In the genomic region with DNA sequence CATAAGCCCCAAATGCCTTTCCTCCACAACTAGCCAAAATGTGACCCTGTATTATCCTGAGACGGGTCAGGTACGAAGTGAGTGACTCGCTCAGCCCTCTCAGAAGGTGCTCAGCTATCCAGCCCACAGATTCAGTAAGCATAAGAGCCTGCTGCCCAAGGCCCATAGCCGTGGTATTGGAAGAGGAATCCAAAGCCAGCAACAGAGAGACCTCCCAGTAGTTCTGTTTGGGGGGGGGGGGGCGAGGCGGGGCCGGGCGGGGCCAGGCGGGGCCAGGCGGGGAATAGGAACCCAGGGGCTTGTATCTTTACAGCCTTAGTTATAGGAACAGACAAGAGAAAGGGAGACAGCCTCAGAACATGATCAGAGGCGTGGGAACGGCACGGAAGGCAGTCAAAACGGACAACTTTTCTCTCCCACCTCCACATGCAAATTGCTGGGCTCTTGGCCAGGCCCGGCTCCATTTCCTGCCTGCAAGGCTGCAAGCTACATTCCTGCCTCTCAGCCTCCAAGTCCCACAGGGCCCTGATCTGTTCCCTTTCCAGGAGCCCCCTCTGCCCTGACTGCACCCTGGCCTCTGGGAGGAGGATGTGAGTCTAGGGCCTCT, we compare ENCODE assay signal across 8 mouse cellular contexts. TPM values are rescaled to one million over a fixed set of nuclear protein-coding genes. Genes with fewer than 3 reads are reported as not detected.
A peak's percentile ranks its signal among the peaks of the same experiment; 100 is the strongest.
DNase-seq lines count a peak whose midpoint lies in the region; ATAC-seq lines count a peak whose summit lies in the region.

No protein-coding gene starts in this region.

- WGBS in forebrain, embryonic 16.5 days, result 18% methylated on average over 15 of the region's 15 CpGs
- 18% methylated on average over 15 of the region's 15 CpGs for whole genome bisulfite sequencing in neural tube, embryonic 15.5 days

- intact Hi-C loops in heart, postnatal 10 days (cut with DNase I), result no loop called here

- DNase-seq in heart, postnatal 10 days, result peak; percentile 90
- DNase-seq in kidney, postnatal 25 days, result peak; percentile 87 to 91
- DNase-seq in liver, result peak; percentile 57
- peak; percentile 81 for DNase-seq in urinary bladder, postnatal 4 days (ENCODE audit: low spot score in 2 of 2)

- peaks cover 92% of the 10 kb centered on the region for H3K4me1 ChIP-seq in megakaryocyte, embryonic 14.5 days
- peaks cover 4% of the 10 kb centered on the region; the same call in 1 of the 2 replicates for H3K4me1 ChIP-seq in forebrain, embryonic 16.5 days (replicated peaks; ENCODE audit: control insufficient read depth, insufficient read depth, low read length)
- H3K4me1 ChIP-seq in neural tube, embryonic 15.5 days, result peaks cover 14% of the 10 kb centered on the region

- no peak for ATAC-seq in megakaryocyte, adult 5-6 weeks (ENCODE audit: poor library complexity, severe bottlenecking)
- 0 out of 2 replicates have a peak, but pooled peaks have one; percentile 36 for ATAC-seq in forebrain, embryonic 16.5 days
- ATAC-seq in neural tube, embryonic 15.5 days (ENCODE audit: low FRiP score), result no peak

- H3K36me3 ChIP-seq in megakaryocyte, embryonic 14.5 days (replicated peaks; ENCODE audit: low read length), result peaks cover 69% of the 10 kb centered on the region
- no peaks in the 10 kb centered on the region for H3K36me3 ChIP-seq in forebrain, embryonic 16.5 days (ENCODE audit: control insufficient read depth, insufficient read depth)
- no peaks in the 10 kb centered on the region for H3K36me3 ChIP-seq in neural tube, embryonic 15.5 days

- no peaks in the 10 kb centered on the region for H3K27me3 ChIP-seq in megakaryocyte, embryonic 14.5 days (replicated peaks)
- H3K27me3 ChIP-seq in forebrain, embryonic 16.5 days (replicated peaks; ENCODE audit: control insufficient read depth, insufficient read depth, low read length), result peaks cover under 1% of the 10 kb centered on the region; the same call in 1 of the 2 replicates
- H3K27me3 ChIP-seq in neural tube, embryonic 15.5 days (replicated peaks), result peaks cover 37% of the 10 kb centered on the region

- H3K9ac ChIP-seq in forebrain, embryonic 16.5 days (replicated peaks; ENCODE audit: low read depth, low read length), result 0 out of 2 replicates have a peak overlapping the region, but pooled peaks have one; percentile 14
- no peak overlapping the region for H3K9ac ChIP-seq in neural tube, embryonic 15.5 days (replicated peaks)

- H3K27ac ChIP-seq in forebrain, embryonic 16.5 days (ENCODE audit: low read length), result no peak overlapping the region
- H3K27ac ChIP-seq in neural tube, embryonic 15.5 days (replicated peaks), result peak overlapping the region; percentile 64

- peak overlapping the region; percentile 92 for H3K4me3 ChIP-seq in megakaryocyte, embryonic 14.5 days (replicated peaks)
- no peak overlapping the region for H3K4me3 ChIP-seq in forebrain, embryonic 16.5 days (replicated peaks; ENCODE audit: low read length)
- H3K4me3 ChIP-seq in neural tube, embryonic 15.5 days (replicated peaks), result no peak overlapping the region

- peak overlapping the region; percentile 29 for H3K4me2 ChIP-seq in forebrain, embryonic 16.5 days (ENCODE audit: low read length)
- H3K4me2 ChIP-seq in neural tube, embryonic 15.5 days, result peak overlapping the region; percentile 33

- no peaks in the 10 kb centered on the region for H3K9me3 ChIP-seq in megakaryocyte, embryonic 14.5 days
- no peaks in the 10 kb centered on the region for H3K9me3 ChIP-seq in forebrain, embryonic 16.5 days (ENCODE audit: control insufficient read depth, low read length)
- H3K9me3 ChIP-seq in neural tube, embryonic 15.5 days (replicated peaks), result no peaks in the 10 kb centered on the region

RNA-seq across cellular contexts. Expression of a gene that starts 15.4 kb away (rescaled TPM):
- polyA plus RNA-seq in megakaryocyte, embryonic 14.5 days (2012; ENCODE audit: insufficient read depth, low replicate concordance), result 7.0 and 16.6 TPM in 2 replicates
- total RNA-seq in megakaryocyte, adult 5-6 weeks (2015), result not detected in 2 replicates
- 0.04 TPM in 1 of 2 replicates, not detected in the other for total RNA-seq in megakaryocyte, adult 5-6 weeks (2017)
- 0.71 and 0.92 TPM in 2 replicates for polyA plus RNA-seq in forebrain, embryonic 16.5 days (2015; fragmentation: Nextera tagmentation; extraction: Ambion mirVana)
- total RNA-seq in heart, postnatal 10 days (2021), result under 1 TPM; 0.29 to 0.50 TPM
- 0.44 and 1.0 TPM in 2 replicates for polyA plus RNA-seq in neural tube, embryonic 15.5 days (2015; fragmentation: Nextera tagmentation; extraction: Ambion mirVana)

RNA-seq across cellular contexts. Expression of a gene that starts 31.2 kb away (rescaled TPM):
- not detected in 2 replicates for polyA plus RNA-seq in megakaryocyte, embryonic 14.5 days (2012; ENCODE audit: insufficient read depth, low replicate concordance)
- not detected in 2 replicates for total RNA-seq in megakaryocyte, adult 5-6 weeks (2015)
- not detected in 2 replicates for total RNA-seq in megakaryocyte, adult 5-6 weeks (2017)
- 1.1 and 2.1 TPM in 2 replicates for polyA plus RNA-seq in forebrain, embryonic 16.5 days (2015; fragmentation: Nextera tagmentation; extraction: Ambion mirVana)
- under 1 TPM; 0.15 to 0.29 TPM for total RNA-seq in heart, postnatal 10 days (2021)
- 41.2 and 50.1 TPM in 2 replicates for polyA plus RNA-seq in neural tube, embryonic 15.5 days (2015; fragmentation: Nextera tagmentation; extraction: Ambion mirVana)

RNA-seq across cellular contexts. Expression of a gene that starts 33.0 kb away (rescaled TPM):
- polyA plus RNA-seq in megakaryocyte, embryonic 14.5 days (2012; ENCODE audit: insufficient read depth, low replicate concordance), result not detected in 2 replicates
- not detected in 2 replicates for total RNA-seq in megakaryocyte, adult 5-6 weeks (2015)
- total RNA-seq in megakaryocyte, adult 5-6 weeks (2017), result not detected in 2 replicates
- 0.52 and 0.57 TPM in 2 replicates for polyA plus RNA-seq in forebrain, embryonic 16.5 days (2015; fragmentation: Nextera tagmentation; extraction: Ambion mirVana)
- under 1 TPM; 0.20 to 0.55 TPM for total RNA-seq in heart, postnatal 10 days (2021)
- 1.1 and 2.0 TPM in 2 replicates for polyA plus RNA-seq in neural tube, embryonic 15.5 days (2015; fragmentation: Nextera tagmentation; extraction: Ambion mirVana)

Comparison
In these comparisons a context has a peak if more than half of its experiments do, and no peak if none do; other contexts are left out.
1. RNA of a gene that starts 31.2 kb away (polyA plus RNA-seq): 41.2 to 50.1 TPM in neural tube, embryonic 15.5 days; 1.1 to 2.1 TPM in forebrain, embryonic 16.5 days and not detected in megakaryocyte, embryonic 14.5 days; every median in the first group is over 10 times any median in the second.
2. Peak in every context shown above with its lines, with median percentiles within 50 percentile points of each other: DNase-seq.